Mouse (Mus musculus) megakaryocyte, embryonic 14.5 days (primary cell): ENCODE measurements around the gene Frg2f1.

Source experiments
- FLI1 ChIP-seq: IDR thresholded peaks from 2 replicates; pipeline ENCODE4 v1.6.1; 2012; ENCODE audit warnings: low read length, inconsistent platforms, mixed read lengths
- GATA1 ChIP-seq: IDR thresholded peaks from 3 replicates; pipeline ENCODE4 v1.6.1; 2012; ENCODE audit warnings: mixed read lengths, low read length, inconsistent platforms, borderline replicate concordance

DNA sequence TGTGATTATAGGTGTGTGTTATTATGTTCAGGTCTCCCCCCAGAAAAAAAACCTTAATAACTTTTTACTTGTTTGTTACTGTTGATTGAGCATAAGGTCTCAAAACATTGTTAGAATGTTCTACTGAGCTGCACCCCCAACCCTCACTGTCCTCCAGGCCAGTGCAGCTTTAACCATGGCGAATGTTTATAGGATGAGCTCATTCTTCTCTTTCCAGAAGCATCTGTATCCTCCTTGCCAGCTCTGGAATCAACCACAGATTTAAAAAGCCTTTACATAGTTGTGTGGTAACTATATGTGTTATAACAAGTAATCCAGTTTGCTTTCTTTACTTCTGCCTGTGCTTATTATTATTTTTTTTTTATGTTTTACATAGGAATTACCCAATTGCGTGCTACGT lies 36.1 kb upstream of the Frg2f1 start:
- TF ChIP-seq FLI1 (no peak), GATA1 (no peak)
